Mouse (Mus musculus): Measurements from ENCODE around the gene Lmntd1. TPM values are rescaled to one million over a fixed set of nuclear protein-coding genes. Genes with fewer than 3 reads are reported as not detected.

Gene Lmntd1
- polyA plus RNA-seq, 1 experiment from 2014 or later = not detected

DNA sequence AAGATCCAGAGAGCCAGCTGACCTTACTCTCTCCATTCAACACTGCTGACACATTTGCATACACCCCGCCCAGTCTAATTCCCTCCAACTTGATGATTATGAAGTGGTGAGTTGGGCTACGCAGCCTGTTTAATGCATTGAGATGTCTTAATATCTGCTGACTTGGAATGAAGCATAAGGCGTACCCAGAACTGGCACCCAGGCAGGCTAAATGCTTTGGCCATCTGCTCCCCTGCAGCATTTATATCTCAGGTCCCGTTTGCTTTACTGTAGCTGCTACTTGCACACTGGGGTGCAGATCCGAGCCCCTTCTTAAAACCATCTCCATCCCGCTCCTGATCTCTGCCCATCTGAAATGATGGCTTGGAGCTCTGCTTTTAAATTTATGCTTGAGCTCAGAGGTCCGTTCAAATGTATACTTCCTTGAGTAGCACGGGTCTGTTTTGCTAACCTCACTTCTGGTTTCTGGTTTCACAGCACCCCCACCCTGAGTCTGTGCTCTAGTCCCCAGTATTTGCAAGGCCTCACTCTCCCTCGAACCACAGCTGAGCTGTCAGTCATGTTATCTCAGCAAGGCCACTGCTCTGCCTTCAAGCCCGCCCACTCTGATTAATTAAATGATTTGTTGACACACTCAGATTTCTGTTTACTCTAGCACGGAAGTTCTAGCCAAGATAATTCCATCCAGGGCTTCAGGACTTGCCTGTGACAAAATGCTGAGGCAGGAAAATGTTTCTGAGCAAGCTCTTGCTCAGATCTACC is 15.1 kb downstream of the Lmntd1 start:
- Histone ChIP-seq H3K9ac (replicated peaks) (no peak overlapping the region), H3K4me2 (ENCODE audit: low read depth, low read length) (no peak overlapping the region), H3K36me3 (replicated peaks; ENCODE audit: insufficient read depth, low read length) (no peaks in the 10 kb centered on the region), H3K27me3 (ENCODE audit: insufficient read depth, low read length) (no peaks in the 10 kb centered on the region), H3K27ac (ENCODE audit: low read depth) (no peak overlapping the region), H3K4me1 (ENCODE audit: insufficient read depth) (peaks cover 7% of the 10 kb centered on the region; the same call in 1 of the 2 replicates), H3K9me3 (ENCODE audit: low read length) (no peaks in the 10 kb centered on the region), H3K4me3 (ENCODE audit: low read depth, low read length) (no peak overlapping the region)
- DNase-seq (no peak), ATAC-seq (no peak)
- TF ChIP-seq EP300 (IDR thresholded peaks at IDR 0.05; ENCODE audit: low read depth) = no peak
- no peak for TF ChIP-seq CTCF (IDR thresholded peaks at IDR 0.05; ENCODE audit: low read depth)
- WGBS (ENCODE audit: insufficient replicate concordance) = 41% methylated on average over 11 of the region's 11 CpGs

DNA sequence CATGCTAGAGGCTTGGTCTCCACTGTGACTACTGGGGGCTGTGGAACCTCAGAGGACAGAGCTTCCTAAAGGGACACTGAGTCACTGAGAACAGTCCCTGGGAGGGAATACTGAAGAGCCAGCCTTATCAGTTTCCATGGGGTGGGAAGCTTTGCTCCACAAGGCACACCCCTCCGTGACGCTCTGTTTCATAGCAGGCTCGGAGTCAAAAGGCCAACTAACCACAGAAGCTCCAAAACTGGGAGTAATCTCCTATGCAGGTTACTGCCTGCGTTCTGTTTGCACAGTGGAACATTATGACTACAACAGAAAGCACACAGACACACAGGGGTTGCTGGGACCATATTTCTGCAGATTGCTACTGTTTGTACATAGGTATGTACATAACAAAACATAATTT is 18.2 kb downstream of the Lmntd1 start:
- no peak for TF ChIP-seq CTCF (IDR thresholded peaks at IDR 0.05; ENCODE audit: low read depth)
- no peak for TF ChIP-seq EP300 (IDR thresholded peaks at IDR 0.05; ENCODE audit: low read depth)
- Histone ChIP-seq H3K36me3 (replicated peaks; ENCODE audit: insufficient read depth, low read length) (no peaks in the 10 kb centered on the region), H3K4me3 (ENCODE audit: low read depth, low read length) (no peak overlapping the region), H3K9ac (replicated peaks) (no peak overlapping the region), H3K4me1 (ENCODE audit: insufficient read depth) (peaks cover 19% of the 10 kb centered on the region), H3K4me2 (ENCODE audit: low read depth, low read length) (no peak overlapping the region), H3K27me3 (ENCODE audit: insufficient read depth, low read length) (no peaks in the 10 kb centered on the region), H3K27ac (ENCODE audit: low read depth) (no peak overlapping the region), H3K9me3 (ENCODE audit: low read length) (no peaks in the 10 kb centered on the region)
- ATAC-seq (no peak), DNase-seq (no peak)
- 62% methylated on average over 4 of the region's 4 CpGs for WGBS (ENCODE audit: insufficient replicate concordance)

DNA sequence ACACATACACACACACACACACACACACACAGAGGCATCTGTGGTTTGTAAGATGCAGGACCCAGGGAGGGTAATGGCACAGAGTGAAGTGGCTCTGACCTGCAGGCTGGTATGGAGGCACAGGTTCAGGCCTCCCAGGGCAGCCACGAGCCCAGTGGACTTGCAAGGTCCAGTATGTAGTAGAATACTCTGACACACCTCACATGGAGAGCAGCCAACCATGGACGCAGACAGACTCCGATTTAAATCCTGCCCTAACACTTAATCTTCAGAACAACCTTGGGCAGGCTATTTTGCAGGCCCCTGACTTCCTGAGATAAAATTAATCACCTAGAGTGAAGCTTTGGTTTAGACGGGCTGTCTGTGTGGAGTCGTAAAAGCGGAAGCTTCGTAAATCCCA is 20.1 kb downstream of the Lmntd1 start:
- Histone ChIP-seq H3K4me1 (ENCODE audit: insufficient read depth) (peaks cover 17% of the 10 kb centered on the region), H3K4me3 (ENCODE audit: low read depth, low read length) (no peak overlapping the region), H3K4me2 (ENCODE audit: low read depth, low read length) (no peak overlapping the region), H3K36me3 (replicated peaks; ENCODE audit: insufficient read depth, low read length) (no peaks in the 10 kb centered on the region), H3K27me3 (ENCODE audit: insufficient read depth, low read length) (no peaks in the 10 kb centered on the region), H3K27ac (ENCODE audit: low read depth) (no peak overlapping the region), H3K9ac (replicated peaks) (no peak overlapping the region), H3K9me3 (ENCODE audit: low read length) (no peaks in the 10 kb centered on the region)
- DNase-seq (no peak), ATAC-seq (no peak)
- TF ChIP-seq CTCF (IDR thresholded peaks at IDR 0.05; ENCODE audit: low read depth) = no peak
- 68% methylated on average over 7 of the region's 7 CpGs for WGBS (ENCODE audit: insufficient replicate concordance)

DNA sequence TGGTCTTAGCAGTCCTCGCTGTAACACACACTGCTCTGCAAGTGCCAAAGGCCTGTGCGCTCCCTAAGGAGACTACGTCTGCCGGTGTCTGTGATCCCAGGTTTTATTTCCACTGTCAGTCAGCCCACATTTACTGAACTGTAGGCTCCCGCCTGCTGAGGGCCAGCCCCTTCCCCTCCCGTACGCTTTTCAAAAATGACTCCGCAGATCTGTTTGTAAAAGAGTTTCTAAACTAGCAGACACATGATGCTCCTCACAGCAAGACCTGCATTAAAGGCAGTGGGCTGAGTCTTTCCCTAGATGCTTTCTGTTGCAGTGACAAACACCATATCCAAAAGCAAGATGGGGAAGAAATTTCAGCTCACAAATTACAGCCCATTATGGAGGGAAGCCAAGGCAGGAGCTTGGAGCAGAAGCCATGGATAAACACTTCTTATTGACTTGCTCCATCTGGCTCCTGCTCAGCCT is 21.6 kb downstream of the Lmntd1 start:
- Histone ChIP-seq H3K9me3 (ENCODE audit: low read length) (no peaks in the 10 kb centered on the region), H3K27ac (ENCODE audit: low read depth) (no peak overlapping the region), H3K36me3 (replicated peaks; ENCODE audit: insufficient read depth, low read length) (no peaks in the 10 kb centered on the region), H3K4me2 (ENCODE audit: low read depth, low read length) (no peak overlapping the region), H3K4me3 (ENCODE audit: low read depth, low read length) (no peak overlapping the region), H3K4me1 (ENCODE audit: insufficient read depth) (peaks cover 12% of the 10 kb centered on the region), H3K27me3 (ENCODE audit: insufficient read depth, low read length) (no peaks in the 10 kb centered on the region), H3K9ac (replicated peaks) (no peak overlapping the region)
- ATAC-seq (no peak), DNase-seq (no peak)
- TF ChIP-seq EP300 (IDR thresholded peaks at IDR 0.05; ENCODE audit: low read depth) (no peak), CTCF (IDR thresholded peaks at IDR 0.05; ENCODE audit: low read depth) (no peak)
- 72% methylated on average over 8 of the region's 8 CpGs for WGBS (ENCODE audit: insufficient replicate concordance)

DNA sequence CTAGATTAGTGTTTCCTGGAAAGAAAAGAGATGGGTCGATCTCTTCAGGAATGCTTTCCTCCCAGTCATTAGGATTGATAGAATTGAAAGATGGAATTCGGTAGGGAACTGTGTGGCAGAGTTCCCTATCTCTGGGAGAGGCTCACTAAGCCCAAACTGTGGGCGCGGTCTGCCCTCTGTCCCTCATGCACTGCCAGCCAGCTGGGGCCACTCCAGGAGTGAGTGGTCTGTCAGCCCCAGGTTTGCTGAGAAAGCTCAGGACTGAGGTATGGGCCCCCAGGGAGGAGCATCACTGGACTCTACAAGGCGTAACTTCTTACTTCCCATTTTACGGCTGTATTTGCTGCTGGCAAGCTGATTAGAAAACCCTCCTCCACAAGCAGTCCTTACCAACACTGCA is 22.1 kb downstream of the Lmntd1 start:
- DNase-seq (no peak), ATAC-seq (no peak)
- Histone ChIP-seq H3K4me2 (ENCODE audit: low read depth, low read length) (no peak overlapping the region), H3K27me3 (ENCODE audit: insufficient read depth, low read length) (no peaks in the 10 kb centered on the region), H3K4me3 (ENCODE audit: low read depth, low read length) (no peak overlapping the region), H3K4me1 (ENCODE audit: insufficient read depth) (peaks cover 12% of the 10 kb centered on the region), H3K9ac (replicated peaks) (no peak overlapping the region), H3K9me3 (ENCODE audit: low read length) (no peaks in the 10 kb centered on the region), H3K36me3 (replicated peaks; ENCODE audit: insufficient read depth, low read length) (no peaks in the 10 kb centered on the region), H3K27ac (ENCODE audit: low read depth) (no peak overlapping the region)
- no peak for TF ChIP-seq CTCF (IDR thresholded peaks at IDR 0.05; ENCODE audit: low read depth)
- WGBS (ENCODE audit: insufficient replicate concordance) = 65% methylated on average over 6 of the region's 6 CpGs

DNA sequence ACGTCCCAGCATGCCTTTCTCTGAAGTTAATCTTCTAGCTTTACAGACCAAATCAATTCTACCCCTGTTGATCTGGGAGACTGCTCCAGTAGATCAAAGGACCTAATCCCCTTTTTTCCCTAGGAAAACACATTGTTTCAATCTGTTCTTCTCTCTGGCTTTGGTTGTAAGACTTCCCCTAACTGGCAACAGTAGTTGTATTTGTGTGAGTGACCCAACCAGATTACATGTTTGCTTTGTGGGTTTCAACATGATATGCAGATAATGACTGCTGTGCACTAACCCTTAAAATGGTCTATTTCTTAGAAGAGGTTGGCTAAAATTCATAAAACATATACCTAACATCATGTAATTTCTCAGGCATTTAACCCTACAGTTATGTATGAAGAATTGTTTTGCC is 22.5 kb downstream of the Lmntd1 start:
- Histone ChIP-seq H3K4me1 (ENCODE audit: insufficient read depth) (peaks cover 12% of the 10 kb centered on the region), H3K27ac (ENCODE audit: low read depth) (no peak overlapping the region), H3K27me3 (ENCODE audit: insufficient read depth, low read length) (no peaks in the 10 kb centered on the region), H3K4me2 (ENCODE audit: low read depth, low read length) (no peak overlapping the region), H3K36me3 (replicated peaks; ENCODE audit: insufficient read depth, low read length) (no peaks in the 10 kb centered on the region), H3K9me3 (ENCODE audit: low read length) (no peaks in the 10 kb centered on the region), H3K4me3 (ENCODE audit: low read depth, low read length) (no peak overlapping the region), H3K9ac (replicated peaks) (no peak overlapping the region)
- 76% methylated on average over 1 of the region's 1 CpGs for WGBS (ENCODE audit: insufficient replicate concordance)
- no peak for TF ChIP-seq CTCF (IDR thresholded peaks at IDR 0.05; ENCODE audit: low read depth)
- no peak for TF ChIP-seq EP300 (IDR thresholded peaks at IDR 0.05; ENCODE audit: low read depth)
- ATAC-seq (no peak), DNase-seq (no peak)

All from liver, postnatal 0 days (tissue).